Comparison of ENCODE assay signal across 8 mouse cellular contexts in genomic region chrX:75096163-75096770, GRCm38 (mm10). TPM values are rescaled to one million over a fixed set of nuclear protein-coding genes. Genes with fewer than 3 reads are reported as not detected.
DNase-seq lines count a peak whose midpoint lies in the region; ATAC-seq and TF ChIP-seq lines count a peak whose summit lies in the region.

No protein-coding gene starts in this region.

- H3K4me3 ChIP-seq in lung, embryonic 16.5 days (ENCODE audit: low read length) = peak overlapping the region; percentile 67
- H3K4me3 ChIP-seq in heart, embryonic 10.5 days = peak overlapping the region; percentile 67
- H3K4me3 ChIP-seq in midbrain, postnatal 0 days (ENCODE audit: low read depth, low read length) = peak overlapping the region; percentile 53

- no peaks in the 10 kb centered on the region for H3K4me1 ChIP-seq in lung, embryonic 16.5 days (replicated peaks; ENCODE audit: control insufficient read depth, insufficient read depth, low read length)
- no peaks in the 10 kb centered on the region for H3K4me1 ChIP-seq in heart, embryonic 10.5 days
- no peaks in the 10 kb centered on the region for H3K4me1 ChIP-seq in midbrain, postnatal 0 days (ENCODE audit: insufficient read depth, low read length)

- 9% methylated on average over 23 of the region's 23 CpGs for WGBS in lung, embryonic 16.5 days
- WGBS in heart, embryonic 10.5 days = 21% methylated on average over 23 of the region's 23 CpGs
- 17% methylated on average over 23 of the region's 23 CpGs for WGBS in midbrain, postnatal 0 days

- peak overlapping the region; percentile 48 for H3K4me2 ChIP-seq in lung, embryonic 16.5 days (ENCODE audit: low read depth, low read length)
- H3K4me2 ChIP-seq in midbrain, postnatal 0 days (ENCODE audit: low read depth, low read length, poor library complexity, severe bottlenecking) = peak overlapping the region; percentile 54

- ATAC-seq in lung, embryonic 16.5 days (ENCODE audit: low read depth) = no peak; the same call in 1 of the 2 replicates
- ATAC-seq in midbrain, postnatal 0 days (ENCODE audit: low FRiP score) = peak; percentile 22; the same call in 1 of the 2 replicates

- no peaks in the 10 kb centered on the region for H3K27me3 ChIP-seq in lung, embryonic 16.5 days (ENCODE audit: control insufficient read depth, insufficient read depth, low read depth, low read length)
- no peaks in the 10 kb centered on the region for H3K27me3 ChIP-seq in heart, embryonic 10.5 days (ENCODE audit: insufficient read depth, poor library complexity, severe bottlenecking)
- no peaks in the 10 kb centered on the region for H3K27me3 ChIP-seq in midbrain, postnatal 0 days (ENCODE audit: insufficient read depth, low read length)

- TF ChIP-seq CTCF in midbrain, postnatal 0 days (IDR thresholded peaks at IDR 0.05) = no peak

- peak overlapping the region; percentile 75 for H3K9ac ChIP-seq in lung, embryonic 16.5 days (ENCODE audit: low read length)
- peak overlapping the region; percentile 46; the same call in 1 of the 2 replicates for H3K9ac ChIP-seq in midbrain, postnatal 0 days (replicated peaks; ENCODE audit: low read length, poor library complexity, severe bottlenecking)

- DNase-seq in lung, adult 18-20 months = no peak
- DNase-seq in adrenal gland, postnatal 25 days = peak; percentile 10
- no peak for DNase-seq in heart, embryonic 10.5 days (ENCODE audit: low spot score)
- peak; percentile 1 for DNase-seq in kidney, postnatal 14 days
- DNase-seq in midbrain, postnatal 0 days (ENCODE audit: low spot score) = no peak
- DNase-seq in left cerebral cortex, postnatal 10 days (ENCODE audit: extremely low spot score in 1 of 2, low spot score in 2 of 2) = no peak
- DNase-seq in urinary bladder, postnatal 25 days (ENCODE audit: low spot score) = no peak

- H3K27ac ChIP-seq in lung, embryonic 16.5 days (ENCODE audit: low read length) = peak overlapping the region; percentile 81
- peak overlapping the region; percentile 88 for H3K27ac ChIP-seq in heart, embryonic 10.5 days
- H3K27ac ChIP-seq in midbrain, postnatal 0 days (ENCODE audit: low read depth, low read length) = peak overlapping the region; percentile 63

- intact Hi-C loops in left cerebral cortex, postnatal 10 days (cut with DNase I) = no loop called here

- H3K36me3 ChIP-seq in lung, embryonic 16.5 days (ENCODE audit: control insufficient read depth, insufficient read depth, low read length) = peaks cover 3% of the 10 kb centered on the region; the same call in 1 of the 2 replicates
- H3K36me3 ChIP-seq in heart, embryonic 10.5 days = peaks cover 26% of the 10 kb centered on the region; the same call in 1 of the 2 replicates
- H3K36me3 ChIP-seq in midbrain, postnatal 0 days (ENCODE audit: insufficient read depth, low read length) = no peaks in the 10 kb centered on the region

- no peaks in the 10 kb centered on the region for H3K9me3 ChIP-seq in lung, embryonic 16.5 days (ENCODE audit: control insufficient read depth, low read length)
- no peaks in the 10 kb centered on the region for H3K9me3 ChIP-seq in heart, embryonic 10.5 days
- H3K9me3 ChIP-seq in midbrain, postnatal 0 days (ENCODE audit: low read length) = no peaks in the 10 kb centered on the region

RNA-seq across cellular contexts. Expression of gene Dkc1, which starts 0.6 kb away (rescaled TPM):
- polyA plus RNA-seq in lung, embryonic 16.5 days (2015; fragmentation: Nextera tagmentation; extraction: Ambion mirVana) = 99.6 and 108 TPM in 2 replicates
- 47.0 and 47.3 TPM in 2 replicates for total RNA-seq in adrenal gland, postnatal 25 days (2021)
- 120 and 155 TPM in 2 replicates for polyA plus RNA-seq in heart, embryonic 10.5 days (2016; fragmentation: Nextera tagmentation; extraction: Ambion mirVana)
- total RNA-seq in midbrain, postnatal 0 days (2014; rRNA removed) = 14.4 and 24.4 TPM in 2 replicates
- polyA plus RNA-seq in midbrain, postnatal 0 days (2015; fragmentation: Nextera tagmentation; extraction: Ambion mirVana) = 41.7 and 47.6 TPM in 2 replicates
- total RNA-seq in left cerebral cortex, postnatal 10 days (2021) = 10 to 100 TPM; 24.7 to 25.1 TPM

RNA-seq across cellular contexts. Expression of gene Gab3, which starts 11.0 kb away (rescaled TPM):
- polyA plus RNA-seq in lung, embryonic 16.5 days (2015; fragmentation: Nextera tagmentation; extraction: Ambion mirVana) = 8.1 and 9.8 TPM in 2 replicates
- 1.8 and 2.8 TPM in 2 replicates for total RNA-seq in adrenal gland, postnatal 25 days (2021)
- 0.92 and 1.7 TPM in 2 replicates for polyA plus RNA-seq in heart, embryonic 10.5 days (2016; fragmentation: Nextera tagmentation; extraction: Ambion mirVana)
- 2.2 and 5.5 TPM in 2 replicates for total RNA-seq in midbrain, postnatal 0 days (2014; rRNA removed)
- 4.5 and 4.7 TPM in 2 replicates for polyA plus RNA-seq in midbrain, postnatal 0 days (2015; fragmentation: Nextera tagmentation; extraction: Ambion mirVana)
- total RNA-seq in left cerebral cortex, postnatal 10 days (2021) = 1 to 10 TPM; 1.1 to 2.9 TPM

RNA-seq across cellular contexts. Expression of gene Mpp1, which starts 34.5 kb away (rescaled TPM):
- 77.3 and 82.5 TPM in 2 replicates for polyA plus RNA-seq in lung, embryonic 16.5 days (2015; fragmentation: Nextera tagmentation; extraction: Ambion mirVana)
- total RNA-seq in adrenal gland, postnatal 25 days (2021) = 29.0 and 40.7 TPM in 2 replicates
- polyA plus RNA-seq in heart, embryonic 10.5 days (2016; fragmentation: Nextera tagmentation; extraction: Ambion mirVana) = 24.1 and 30.2 TPM in 2 replicates
- total RNA-seq in midbrain, postnatal 0 days (2014; rRNA removed) = 13.0 and 14.2 TPM in 2 replicates
- polyA plus RNA-seq in midbrain, postnatal 0 days (2015; fragmentation: Nextera tagmentation; extraction: Ambion mirVana) = 18.6 and 19.8 TPM in 2 replicates
- 10 to 100 TPM; 25.5 to 26.8 TPM for total RNA-seq in left cerebral cortex, postnatal 10 days (2021)

Comparison
In these comparisons a context has a peak if more than half of its experiments do, and no peak if none do; other contexts are left out.
1. DNase-seq: peak in adrenal gland, postnatal 25 days (single experiment) and kidney, postnatal 14 days (single experiment); none in lung, adult 18-20 months (0 of 2), heart, embryonic 10.5 days (single experiment), midbrain, postnatal 0 days (single experiment), left cerebral cortex, postnatal 10 days (0 of 2) and urinary bladder, postnatal 25 days (single experiment).
2. Peak in every context shown above with its lines, with median percentiles within 50 percentile points of each other: H3K27ac ChIP-seq and H3K4me3 ChIP-seq.